Mouse (Mus musculus): ENCODE data around the gene Tcf7l2.

GRCm38 (mm10) chr19:55722376-55722775 is 19.2 kb upstream of the Tcf7l2 start:
- no peak for TF ChIP-seq GATA1 (IDR thresholded peaks at IDR 0.05; ENCODE audit: low read length)
- no peak for TF ChIP-seq TAL1 (IDR thresholded peaks at IDR 0.05; ENCODE audit: low read length)
